Mouse (Mus musculus): ENCODE data around the gene Mfsd11. TPM values are rescaled to one million over a fixed set of nuclear protein-coding genes. Genes with fewer than 3 reads are reported as not detected.

Gene Mfsd11
- polyA plus RNA-seq (2017; shearing (Covaris generic)) = 10 to 100 TPM; 18.7 to 31.0 (median 29.0) TPM

GRCm38 (mm10) chr11:116852291-116852890, at the start of gene Mfsd11:
Mfsd11 (plus strand) TSS chr11:116852440.
- peak; percentile 44 for ATAC-seq

GRCm38 (mm10) chr11:116802709-116803108, 49.5 kb upstream of the Mfsd11 start:
- ATAC-seq = no peak

GRCm38 (mm10) chr11:116806136-116807071, 45.8 kb upstream of the Mfsd11 start:
- ATAC-seq = no peak

GRCm38 (mm10) chr11:116807116-116807515, 45.1 kb upstream of the Mfsd11 start:
- ATAC-seq = no peak

- ATAC-seq = no peak
Measured at GRCm38 (mm10) chr11:116807526-116807925, 44.7 kb upstream of the Mfsd11 start.

- ATAC-seq = peak; percentile 39
Measured at GRCm38 (mm10) chr11:116807938-116808606, 44.2 kb upstream of the Mfsd11 start.

GRCm38 (mm10) chr11:116808811-116809395, 43.3 kb upstream of the Mfsd11 start:
- no peak for ATAC-seq

GRCm38 (mm10) chr11:116809520-116809919, 42.7 kb upstream of the Mfsd11 start:
- ATAC-seq = peak; percentile 44

GRCm38 (mm10) chr11:116810528-116810927, 41.7 kb upstream of the Mfsd11 start:
- no peak for ATAC-seq

GRCm38 (mm10) chr11:116810983-116811901, 41.0 kb upstream of the Mfsd11 start:
- peak; percentile 71 for ATAC-seq

GRCm38 (mm10) chr11:116812793-116813529, 39.3 kb upstream of the Mfsd11 start:
- ATAC-seq = no peak

GRCm38 (mm10) chr11:116813610-116814009, 38.6 kb upstream of the Mfsd11 start:
- no peak for ATAC-seq

- no peak for ATAC-seq
Measured at GRCm38 (mm10) chr11:116814076-116814883, 38.0 kb upstream of the Mfsd11 start.

GRCm38 (mm10) chr11:116814884-116815415, 37.3 kb upstream of the Mfsd11 start:
- no peak for ATAC-seq

- ATAC-seq = no peak
Measured at GRCm38 (mm10) chr11:116816769-116817168, 35.5 kb upstream of the Mfsd11 start.

- ATAC-seq = no peak
Measured at GRCm38 (mm10) chr11:116817567-116817966, 34.7 kb upstream of the Mfsd11 start.

GRCm38 (mm10) chr11:116818722-116819121, 33.5 kb upstream of the Mfsd11 start:
- ATAC-seq = no peak

GRCm38 (mm10) chr11:116819932-116820593, 32.2 kb upstream of the Mfsd11 start:
- no peak for ATAC-seq
